Mouse (Mus musculus) gastrocnemius, postnatal 4 days (tissue): ENCODE measurements at regions not wholly inside any gene's neighbourhood (a gene's known extent, or its start where the extent isn't known, plus 50 kb on each side); places are given as distances from the start of the nearest gene placed in this dataset.

Experiments
- DNase-seq, 2 experiments: peaks; one replicate each; pipeline ENCODE4 v3.0.0; 2021 to 2022; ENCODE audit warnings: low spot score in 2 of 2, mixed read lengths in 2 of 2

DNA sequence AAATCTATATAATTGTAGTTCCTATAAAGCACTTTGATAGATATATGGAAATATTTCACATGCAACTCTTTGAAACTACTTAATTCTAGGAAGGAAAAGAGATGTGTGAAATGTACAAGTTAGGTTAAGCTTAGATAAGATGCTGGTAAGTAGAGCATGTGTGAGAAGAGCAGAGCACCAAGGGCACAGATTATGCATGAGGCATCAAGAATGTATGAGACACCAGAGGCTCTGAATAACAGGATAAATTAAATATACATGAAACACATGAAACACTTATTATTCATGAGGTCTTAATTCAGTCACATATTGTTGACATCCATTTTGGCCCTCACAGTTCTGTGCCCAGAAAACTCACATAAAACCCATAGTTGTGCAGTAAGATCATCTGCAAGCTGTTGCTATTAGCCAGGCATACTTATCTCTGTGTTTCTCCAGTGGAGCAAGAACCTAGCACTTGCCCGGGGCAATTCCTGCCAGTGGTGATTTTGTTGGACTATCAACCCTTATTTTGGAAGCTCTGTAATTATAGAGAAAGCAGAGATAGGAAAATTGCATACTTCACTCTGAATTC is 556.1 kb downstream of the Plod2 start:
- no peak for DNase-seq

DNA sequence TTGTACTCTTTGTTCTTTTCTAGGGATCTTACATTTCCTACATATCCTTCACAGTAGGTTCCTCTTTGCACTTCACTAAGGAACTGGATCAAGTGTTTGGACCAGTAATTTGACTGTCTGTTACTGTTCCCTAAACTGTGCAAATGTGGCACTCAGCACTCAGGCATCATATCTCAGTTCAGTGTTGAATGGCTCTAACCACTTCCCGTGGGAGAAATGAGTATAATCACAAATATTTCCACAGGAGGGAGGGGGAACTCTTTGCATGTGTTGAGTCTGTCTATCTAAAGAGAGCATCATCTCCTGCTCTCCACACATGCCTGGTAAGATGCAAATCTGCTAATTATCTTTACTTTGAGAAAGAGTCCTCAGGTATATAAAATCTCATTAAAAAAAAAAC is 588.5 kb downstream of the Plod2 start:
- DNase-seq = no peak

DNA sequence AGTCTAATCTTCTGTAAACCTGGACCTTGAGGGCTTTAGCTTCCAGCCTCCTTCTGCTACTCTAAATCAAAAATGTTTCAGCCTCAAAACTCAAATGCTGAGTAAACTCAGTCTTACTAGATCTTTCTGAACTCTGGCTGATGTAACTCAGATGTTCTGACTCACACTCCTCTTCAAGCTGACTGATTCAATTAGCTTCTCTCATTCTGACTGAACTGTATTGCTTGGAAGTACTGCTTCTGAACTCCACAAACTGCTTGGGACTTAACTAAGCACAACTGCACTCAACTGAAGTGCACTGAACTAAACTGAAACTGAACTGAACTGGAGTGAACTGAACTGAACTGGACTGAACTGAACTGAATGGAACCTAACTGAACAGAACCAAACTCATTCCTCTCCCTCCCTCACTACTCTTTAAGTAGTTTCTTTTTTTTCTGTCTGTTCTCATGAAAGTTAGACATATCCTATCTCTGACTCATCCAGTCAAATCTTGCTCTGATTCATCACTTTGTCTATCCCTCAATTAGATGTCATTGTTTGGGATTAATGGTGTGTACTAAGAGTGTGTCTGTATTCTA is 589.7 kb downstream of the Plod2 start:
- no peak for DNase-seq

DNA sequence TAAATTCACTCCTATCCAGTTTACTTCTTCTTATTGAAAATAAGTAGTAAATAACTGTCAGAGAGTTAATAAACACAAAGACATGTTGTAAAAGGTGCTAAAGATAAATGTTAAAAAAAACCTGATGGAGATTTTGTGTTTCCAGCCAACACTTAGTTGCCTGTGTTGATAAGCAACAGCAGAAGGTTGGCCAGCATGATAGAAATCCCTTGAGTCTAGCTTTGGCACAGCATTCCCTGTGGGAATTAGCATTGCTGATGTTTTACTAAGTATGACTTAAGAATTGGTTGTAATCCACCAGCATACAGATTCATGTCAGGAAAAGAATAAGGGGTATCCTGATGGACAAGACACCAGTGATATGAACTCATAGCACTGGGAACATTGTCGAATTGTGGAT is 594.3 kb downstream of the Plod2 start:
- no peak for DNase-seq

DNA sequence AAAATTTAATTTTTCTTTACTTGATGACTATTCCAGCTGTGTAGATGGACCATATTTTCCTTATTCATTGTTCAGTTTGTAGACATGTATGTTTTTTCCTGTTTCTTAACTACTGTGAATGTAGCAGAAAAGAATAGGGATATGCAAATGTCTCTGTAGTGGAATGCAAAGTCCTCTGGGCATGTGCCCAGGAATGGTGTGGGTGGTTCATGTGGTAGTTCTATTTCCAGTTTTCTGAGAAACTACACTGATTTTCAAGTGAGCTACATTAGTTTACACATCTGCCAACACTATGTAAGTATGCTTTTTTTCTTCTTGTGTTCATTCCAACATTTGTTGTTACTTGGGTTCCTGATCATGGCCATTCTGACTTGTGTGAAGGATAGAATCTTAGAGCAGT is 628.0 kb downstream of the Plod2 start:
- DNase-seq = no peak

DNA sequence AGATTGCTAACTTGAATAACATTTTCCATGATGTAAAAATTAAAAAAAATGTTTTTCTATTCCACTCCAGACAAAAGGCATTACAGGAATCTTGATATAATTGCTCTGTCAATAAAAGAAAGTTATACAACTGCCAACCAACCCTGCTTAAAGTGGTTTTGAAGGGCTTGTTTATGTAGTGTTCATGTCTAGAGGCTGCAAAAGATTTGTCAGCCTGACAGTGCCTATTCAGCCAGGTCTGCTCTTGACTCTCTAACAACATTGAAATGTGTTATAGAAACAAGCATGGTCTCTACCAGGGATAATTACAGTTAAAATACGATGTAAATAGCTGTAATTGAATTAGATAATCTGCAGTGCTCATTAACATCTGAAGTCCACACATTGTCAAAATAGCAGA is 644.6 kb downstream of the Plod2 start:
- no peak for DNase-seq

DNA sequence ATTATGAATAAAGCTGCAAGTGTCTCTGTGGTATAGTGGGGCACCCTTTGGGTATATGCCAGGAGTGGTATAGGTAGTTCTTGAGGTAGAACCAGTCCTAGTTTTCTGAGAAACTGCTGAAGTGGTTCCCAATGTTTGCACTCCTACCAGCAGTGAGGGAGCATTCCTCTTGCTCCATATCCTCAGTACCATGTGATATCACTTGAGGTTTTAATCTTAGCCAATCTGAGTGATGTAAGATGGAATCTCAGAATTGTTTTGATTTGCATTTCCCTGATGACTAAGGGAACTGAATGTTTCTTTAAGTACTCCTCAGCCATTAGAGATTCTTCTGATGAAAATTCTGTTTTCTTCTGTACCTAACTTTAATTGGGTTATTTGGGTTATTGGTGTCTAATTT is 690.5 kb downstream of the Plod2 start:
- no peak for DNase-seq

DNA sequence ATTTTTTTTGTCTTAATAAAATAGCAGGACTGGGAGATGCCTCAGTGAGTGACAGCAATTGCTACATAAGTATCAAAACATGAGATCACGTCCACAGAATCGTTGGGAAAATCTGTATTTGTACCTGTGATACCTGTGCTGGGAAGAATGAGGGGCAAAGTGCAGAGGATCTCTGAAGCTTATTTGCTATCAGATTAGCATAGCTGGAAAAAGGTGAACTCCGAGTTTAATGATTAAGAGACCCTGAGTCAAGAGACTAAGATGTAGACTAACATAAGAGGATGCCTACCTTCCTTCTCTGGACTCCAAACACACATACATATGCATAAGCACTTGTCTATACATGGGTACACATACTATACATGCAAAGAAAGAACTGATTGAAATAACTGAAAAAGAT is 710.1 kb downstream of the Plod2 start:
- DNase-seq = no peak

DNA sequence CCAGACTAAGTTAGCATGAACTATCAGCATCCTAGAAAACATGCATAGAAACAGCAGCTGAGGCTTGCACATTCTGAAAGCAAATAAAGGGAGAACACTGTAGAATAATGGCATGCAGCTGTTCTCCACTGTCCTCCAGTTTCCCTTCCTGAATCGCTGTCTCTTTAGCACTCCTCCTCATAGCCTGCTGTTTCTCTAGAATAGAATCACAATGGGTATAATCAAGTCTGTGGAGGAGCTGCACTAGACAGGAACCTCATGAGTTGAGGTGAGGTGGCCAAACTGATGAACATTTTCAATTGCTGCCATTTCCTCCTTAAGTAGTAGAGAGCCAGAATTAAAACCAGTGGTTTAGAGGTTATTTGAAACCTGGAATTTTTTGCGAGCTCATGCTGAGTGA is 755.3 kb downstream of the Plod2 start:
- DNase-seq = no peak

DNA sequence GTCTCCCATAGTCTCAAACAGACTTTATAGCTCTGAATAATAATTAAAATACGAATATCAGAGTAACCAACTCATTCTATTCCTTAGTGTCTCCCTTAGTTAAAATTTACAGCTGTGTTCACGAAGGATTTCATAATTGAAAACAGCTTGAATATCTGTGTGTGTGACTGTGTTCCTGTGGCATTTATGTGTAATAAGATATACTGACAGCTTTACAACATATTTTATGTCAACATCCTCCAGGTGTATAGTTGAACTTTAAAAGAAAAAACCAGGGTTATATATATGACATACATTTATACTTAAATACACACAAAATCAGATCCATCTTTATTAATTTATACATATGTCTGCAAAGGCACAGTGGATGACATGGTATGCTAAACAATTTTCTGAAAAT is 764.7 kb downstream of the Plod2 start:
- no peak for DNase-seq

DNA sequence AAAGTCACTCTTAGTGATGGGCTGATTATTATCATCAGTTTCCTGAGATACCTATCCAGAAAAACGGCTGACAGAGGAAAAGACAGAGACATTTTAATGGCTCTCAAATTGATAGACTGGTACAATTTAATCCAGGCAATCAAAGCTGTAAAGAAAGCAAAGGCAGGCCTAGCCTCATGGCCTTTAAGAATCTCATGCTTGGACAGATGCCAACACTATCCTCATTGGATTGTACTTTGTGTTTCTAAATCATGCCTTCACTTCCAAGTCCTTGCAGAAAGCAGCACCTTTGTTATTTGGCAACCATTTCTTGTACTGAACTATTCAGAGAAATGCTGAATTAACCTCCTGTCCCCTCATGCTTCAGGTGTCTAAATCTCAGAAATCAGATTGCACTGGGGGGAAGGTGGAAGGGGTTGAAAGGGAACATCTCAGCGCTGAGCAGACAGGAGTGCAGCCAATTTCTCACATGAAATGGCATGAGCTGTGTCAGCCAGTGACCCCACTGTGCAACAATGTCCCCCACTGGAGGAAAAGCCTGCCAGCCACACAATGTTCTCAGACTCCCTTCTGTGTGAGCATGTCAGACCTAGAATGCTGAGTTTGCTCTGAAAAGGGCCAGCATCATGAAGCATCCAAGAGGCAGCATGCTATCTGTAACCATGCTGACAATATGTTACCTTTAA is 787.1 kb downstream of the Plod2 start:
- DNase-seq = no peak
